Mouse (Mus musculus) hindbrain, embryonic 13.5 days (tissue): Measurements from ENCODE around the gene Acyp1. TPM values are rescaled to one million over a fixed set of nuclear protein-coding genes. Genes with fewer than 3 reads are reported as not detected.

Source experiments
- ATAC-seq: fragments of 200-750 bp; cut with Nextera tagmentation; 2 replicates; pipeline ENCODE4 v1.8.0; 2017; ENCODE audit warnings: moderate TSS enrichment; ENCODE audit not compliant: low FRiP score
- H3K27ac ChIP-seq: fragments of 300-500 bp; sonication (generic); 2 replicates; pipeline ENCODE4 v1.5.1; 2015; ENCODE audit warnings: inconsistent platforms, mild to moderate bottlenecking, moderate library complexity
- H3K27me3 ChIP-seq: fragments of 300-500 bp; sonication (generic); 2 replicates; pipeline ENCODE4 v1.6.1; 2015; ENCODE audit warnings: mild to moderate bottlenecking, inconsistent platforms
- H3K36me3 ChIP-seq: fragments of 300-500 bp; sonication (generic); 2 replicates; pipeline ENCODE4 v1.6.1; 2015; ENCODE audit warnings: mild to moderate bottlenecking, inconsistent platforms
- H3K4me1 ChIP-seq: fragments of 300-500 bp; sonication (generic); replicated peaks from 2 replicates; pipeline ENCODE4 v1.6.1; 2015; ENCODE audit warnings: inconsistent platforms
- H3K4me2 ChIP-seq: fragments of 300-500 bp; sonication (generic); 2 replicates; pipeline ENCODE4 v1.6.1; 2015; ENCODE audit warnings: inconsistent platforms, mild to moderate bottlenecking, moderate library complexity
- H3K4me3 ChIP-seq: fragments of 300-500 bp; sonication (generic); 2 replicates; pipeline ENCODE4 v1.5.1; 2015; ENCODE audit warnings: mild to moderate bottlenecking, inconsistent platforms
- H3K9ac ChIP-seq: fragments of 300-500 bp; sonication (generic); 2 replicates; pipeline ENCODE4 v1.6.1; 2015; ENCODE audit warnings: mild to moderate bottlenecking, inconsistent platforms
- H3K9me3 ChIP-seq: fragments of 300-500 bp; sonication (generic); 2 replicates; pipeline ENCODE4 v1.6.1; 2016; ENCODE audit warnings: inconsistent platforms
- WGBS: fragments of 180-500 bp; shearing (Covaris S2); methylation state at CpG from one replicate; pipeline ENCODE4 v1.1.7; 2015; 5-methylcytosine and 5-hydroxymethylcytosine counted together
- polyA plus RNA-seq: library from polyadenylated mRNA; unstranded; fragments of >200 nt; fragmentation: Nextera tagmentation; extraction: Ambion mirVana; gene quantifications from 2 replicates; pipeline ENCODE4 v1.2.1, GENCODE M21; 2015

Acyp1 gene
- polyA plus RNA-seq, 1 experiment from 2014 or later = 72.4 TPM

DNA sequence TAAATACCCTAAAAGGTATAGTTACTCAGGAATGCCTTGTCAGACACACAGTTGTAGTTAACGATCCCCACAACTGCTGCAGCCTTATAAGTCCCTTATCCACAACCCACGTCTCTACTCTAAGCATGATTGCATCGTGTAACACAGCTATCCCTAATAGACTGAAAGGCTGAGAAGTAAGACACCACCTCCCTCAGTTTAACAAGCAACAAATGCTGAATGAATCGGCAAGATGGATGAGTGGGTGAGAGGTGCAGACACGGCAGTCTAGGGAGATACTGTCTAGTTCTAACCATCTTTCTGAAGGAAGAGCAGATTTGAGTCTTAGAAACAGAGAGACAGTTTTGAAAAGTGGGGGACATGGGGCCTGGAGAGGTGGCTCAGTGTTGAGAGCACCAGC lies 25.0 kb downstream of the Acyp1 start:
- Histone ChIP-seq H3K27me3 (no peaks in the 10 kb centered on the region), H3K36me3 (peaks cover 24% of the 10 kb centered on the region), H3K27ac (no peak overlapping the region), H3K4me1 (peaks cover 8% of the 10 kb centered on the region; the same call in 1 of the 2 replicates), H3K9me3 (no peaks in the 10 kb centered on the region), H3K4me2 (no peak overlapping the region), H3K4me3 (no peak overlapping the region), H3K9ac (no peak overlapping the region)
- ATAC-seq = no peak
- WGBS = 87% methylated on average over 5 of the region's 5 CpGs

DNA sequence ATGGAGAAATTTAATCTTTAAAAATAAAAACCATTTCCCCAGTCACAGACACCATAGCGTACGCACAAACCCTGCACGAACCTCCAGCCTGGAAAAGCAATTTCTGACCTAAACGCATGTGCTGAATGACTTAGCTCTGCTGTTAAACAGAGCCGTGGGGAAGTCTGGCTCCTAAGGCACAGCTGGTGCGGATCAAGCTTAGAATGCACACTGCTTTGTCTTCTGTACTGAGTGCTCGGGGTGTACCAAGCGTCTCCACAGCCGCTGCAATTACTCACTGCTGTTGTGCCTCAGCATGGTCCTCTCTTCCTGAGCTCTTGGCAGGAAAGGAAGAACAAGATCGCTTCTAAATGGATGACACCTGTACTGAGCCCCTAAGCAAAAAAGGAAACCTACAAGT lies 25.7 kb downstream of the Acyp1 start:
- no peak for ATAC-seq
- Histone ChIP-seq H3K27ac (peak overlapping the region; percentile 56; the same call in 1 of the 2 replicates), H3K4me3 (no peak overlapping the region), H3K36me3 (peaks cover 22% of the 10 kb centered on the region), H3K4me2 (no peak overlapping the region), H3K4me1 (peaks cover 8% of the 10 kb centered on the region; the same call in 1 of the 2 replicates), H3K9me3 (no peaks in the 10 kb centered on the region), H3K27me3 (no peaks in the 10 kb centered on the region), H3K9ac (no peak overlapping the region)
- 53% methylated on average over 10 of the region's 10 CpGs for WGBS

DNA sequence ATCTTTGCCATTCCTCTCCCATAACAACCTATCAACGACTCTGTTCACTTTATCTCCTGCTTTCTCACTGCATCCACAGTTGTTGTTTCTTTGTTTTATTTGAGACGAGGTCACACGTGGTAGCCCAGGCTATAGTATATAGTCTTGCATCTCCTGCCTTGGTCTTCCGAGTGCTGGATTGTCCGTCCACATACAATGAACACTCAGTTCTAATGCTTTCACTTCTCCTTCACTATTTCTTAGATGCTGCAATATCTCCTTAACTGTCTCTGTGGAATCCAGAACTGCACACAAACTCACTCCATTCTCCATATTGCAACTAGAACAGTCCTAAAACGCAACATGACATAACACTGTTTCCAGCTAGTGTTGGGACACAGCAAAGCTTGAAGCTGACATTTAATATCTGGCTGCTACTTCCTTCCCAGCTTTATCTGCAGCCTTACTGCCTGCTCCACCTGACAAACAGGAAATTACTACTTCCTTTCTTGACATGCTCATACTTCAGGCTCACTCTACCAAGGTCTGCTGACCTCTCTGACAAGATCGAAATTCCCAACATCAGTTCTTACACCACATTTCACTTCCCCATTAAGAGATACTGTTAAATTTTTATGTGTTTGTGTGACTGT lies 31.1 kb downstream of the Acyp1 start:
- Histone ChIP-seq H3K36me3 (peaks cover 14% of the 10 kb centered on the region; the same call in 1 of the 2 replicates), H3K4me1 (no peaks in the 10 kb centered on the region), H3K9ac (no peak overlapping the region), H3K27ac (no peak overlapping the region), H3K4me3 (no peak overlapping the region), H3K9me3 (no peaks in the 10 kb centered on the region), H3K27me3 (no peaks in the 10 kb centered on the region), H3K4me2 (no peak overlapping the region)
- 86% methylated on average over 7 of the region's 7 CpGs for WGBS
- ATAC-seq = no peak

DNA sequence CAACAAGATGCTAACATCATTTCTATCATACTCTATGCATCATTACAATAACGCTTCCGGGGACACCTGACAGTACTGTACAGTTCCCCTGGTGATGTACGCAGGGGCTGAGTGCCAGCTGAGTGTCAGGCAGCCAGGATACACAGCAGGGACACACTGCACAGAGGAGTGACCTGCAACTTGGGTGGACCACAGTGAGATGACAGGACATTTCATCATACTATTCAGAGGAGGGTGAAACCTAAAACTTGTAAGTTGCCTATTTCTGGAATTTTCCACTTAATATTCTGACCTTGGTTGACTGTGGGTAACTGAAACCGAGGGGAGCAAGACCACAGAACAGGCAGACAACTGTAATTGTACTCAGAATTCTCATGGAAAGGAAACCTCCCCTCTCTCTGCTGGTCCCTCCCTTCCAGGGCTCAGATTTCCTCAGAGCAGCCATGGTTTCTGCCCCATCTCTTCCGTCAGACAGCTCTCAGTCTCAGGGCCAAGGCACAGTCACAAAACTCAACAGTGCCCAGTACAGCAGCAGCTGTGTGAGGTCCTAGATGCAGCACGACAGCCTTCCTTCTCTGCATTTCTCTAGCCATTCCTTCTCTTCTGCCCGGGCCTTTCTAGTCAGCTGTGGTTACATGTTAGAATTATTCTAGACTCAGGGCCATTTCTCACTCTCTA lies 32.0 kb downstream of the Acyp1 start:
- H3K4me3 ChIP-seq = no peak overlapping the region
- no peak overlapping the region for H3K27ac ChIP-seq
- ATAC-seq = no peak
- no peak overlapping the region for H3K4me2 ChIP-seq
- H3K9ac ChIP-seq = no peak overlapping the region
- WGBS = 80% methylated on average over 7 of the region's 7 CpGs
- H3K27me3 ChIP-seq = no peaks in the 10 kb centered on the region
- no peaks in the 10 kb centered on the region for H3K9me3 ChIP-seq
- H3K36me3 ChIP-seq = peaks cover 14% of the 10 kb centered on the region; the same call in 1 of the 2 replicates
- H3K4me1 ChIP-seq = no peaks in the 10 kb centered on the region

- Histone ChIP-seq H3K36me3 (peaks cover 13% of the 10 kb centered on the region), H3K27me3 (no peaks in the 10 kb centered on the region), H3K4me2 (no peak overlapping the region), H3K4me1 (no peaks in the 10 kb centered on the region), H3K9ac (no peak overlapping the region), H3K4me3 (no peak overlapping the region), H3K27ac (no peak overlapping the region), H3K9me3 (0 out of 2 replicates have a peak, but pooled peaks cover 4% of the 10 kb centered on the region)
- ATAC-seq = no peak
- 87% methylated on average over 3 of the region's 3 CpGs for WGBS
These were observed 36.2 kb downstream of the Acyp1 start for GRCm38 (mm10) chr12:85252083-85252482.

- H3K9me3 ChIP-seq = no peaks in the 10 kb centered on the region
- WGBS = 90% methylated on average over 5 of the region's 5 CpGs
These were observed 50.7 kb downstream of the Acyp1 start for GRCm38 (mm10) chr12:85237553-85237952.

DNA sequence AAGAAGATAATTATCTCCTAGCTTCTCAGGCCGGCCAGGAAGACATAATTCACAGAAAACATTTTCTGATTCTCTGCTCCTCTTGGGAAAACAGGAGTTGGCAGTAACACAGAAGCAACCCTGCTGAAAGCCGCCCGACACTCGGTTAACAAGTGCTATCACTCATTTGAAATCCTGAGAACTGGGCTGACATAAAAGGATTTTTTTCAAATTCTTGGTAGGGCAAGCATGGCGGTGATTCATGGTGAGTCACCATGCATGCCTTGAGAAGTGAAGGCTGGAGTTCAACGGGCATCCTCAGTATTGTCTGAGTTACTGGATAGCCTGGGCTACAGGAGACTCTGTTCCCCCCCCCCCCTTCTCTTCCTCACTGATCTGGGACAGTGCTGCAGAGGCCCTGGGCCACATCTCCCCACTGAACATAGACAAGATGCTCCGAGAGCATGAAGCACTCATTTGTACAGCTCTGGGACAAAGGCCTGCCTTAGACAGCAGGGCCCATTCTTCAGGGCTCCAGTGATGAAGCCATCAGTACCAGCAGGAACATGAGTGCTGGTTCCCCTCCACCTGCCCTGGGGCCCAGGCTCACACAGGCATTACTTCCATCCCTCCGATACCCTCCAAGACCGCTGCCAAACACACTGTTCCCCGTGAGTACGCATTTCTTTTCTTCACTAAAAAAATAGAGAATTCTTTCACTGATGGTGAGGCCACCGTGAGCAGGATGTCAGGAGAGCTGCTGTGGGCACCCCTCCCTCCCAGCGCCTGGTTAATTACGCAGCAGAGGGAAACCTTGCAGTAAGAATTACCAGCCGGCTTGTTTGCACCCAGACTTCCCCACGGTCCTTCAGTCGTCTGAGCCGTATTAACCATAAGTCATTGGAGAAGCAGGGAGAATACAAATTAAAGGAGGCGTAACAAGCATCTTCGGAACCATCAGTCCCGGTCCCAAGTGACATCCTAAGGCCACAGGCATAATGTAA lies 54.6 kb downstream of the Acyp1 start:
- peaks cover 23% of the 10 kb centered on the region for H3K36me3 ChIP-seq
- peak; percentile 52; the same call in 1 of the 2 replicates for ATAC-seq
- H3K4me3 ChIP-seq = no peak overlapping the region
- H3K9me3 ChIP-seq = no peaks in the 10 kb centered on the region
- WGBS = 72% methylated on average over 21 of the region's 21 CpGs
- peak overlapping the region; percentile 71 for H3K27ac ChIP-seq
- 0 out of 2 replicates have a peak overlapping the region, but pooled peaks have one; percentile 9 for H3K9ac ChIP-seq
- peaks cover 14% of the 10 kb centered on the region for H3K4me1 ChIP-seq
- H3K4me2 ChIP-seq = no peak overlapping the region
- no peaks in the 10 kb centered on the region for H3K27me3 ChIP-seq

More at GRCm38 (mm10) chr12:85237553-85237952, 50.7 kb downstream of the Acyp1 start:
- no peak for ATAC-seq
- no peak overlapping the region for H3K4me2 ChIP-seq
- peaks cover 29% of the 10 kb centered on the region for H3K36me3 ChIP-seq
- no peak overlapping the region for H3K4me3 ChIP-seq
- H3K27ac ChIP-seq = no peak overlapping the region
- peaks cover 14% of the 10 kb centered on the region for H3K4me1 ChIP-seq
- H3K9ac ChIP-seq = no peak overlapping the region
- H3K27me3 ChIP-seq = no peaks in the 10 kb centered on the region

GRCm38 (mm10) chr12:85227876-85228599 lies 60.2 kb downstream of the Acyp1 start:
- Histone ChIP-seq H3K9me3 (no peaks in the 10 kb centered on the region), H3K9ac (no peak overlapping the region), H3K4me3 (no peak overlapping the region), H3K36me3 (peaks cover 44% of the 10 kb centered on the region), H3K27me3 (no peaks in the 10 kb centered on the region), H3K4me1 (0 out of 2 replicates have a peak, but pooled peaks cover 5% of the 10 kb centered on the region), H3K27ac (no peak overlapping the region), H3K4me2 (no peak overlapping the region)
- no peak for ATAC-seq
- 77% methylated on average over 15 of the region's 15 CpGs for WGBS

- Histone ChIP-seq H3K4me2 (no peak overlapping the region), H3K27me3 (no peaks in the 10 kb centered on the region), H3K36me3 (peaks cover 52% of the 10 kb centered on the region), H3K4me1 (no peaks in the 10 kb centered on the region), H3K4me3 (no peak overlapping the region), H3K27ac (no peak overlapping the region), H3K9me3 (no peaks in the 10 kb centered on the region), H3K9ac (no peak overlapping the region)
- no peak for ATAC-seq
- WGBS = 80% methylated on average over 7 of the region's 7 CpGs
These were observed 61.0 kb downstream of the Acyp1 start for GRCm38 (mm10) chr12:85227227-85227626.
